Mouse (Mus musculus) cortical plate, adult 2 months (tissue): ENCODE measurements at regions not wholly inside any gene's neighbourhood (a gene's known extent, or its start where the extent isn't known, plus 50 kb on each side); places are given as distances from the start of the nearest gene placed in this dataset.

Experiments used
- CTCF ChIP-seq: fragments of 200-500 bp; IDR thresholded peaks from 2 replicates; pipeline ENCODE4 v1.5.1; 2011; ENCODE audit warnings: mild to moderate bottlenecking, control low read depth, low read length; ENCODE audit not compliant: insufficient read depth; ENCODE audit errors: extremely low read depth
- POLR2A ChIP-seq: fragments of 200-500 bp; IDR thresholded peaks from 2 replicates; pipeline ENCODE4 v1.6.1; 2011; ENCODE audit warnings: mild to moderate bottlenecking, low read length, control low read depth; ENCODE audit not compliant: insufficient read depth; ENCODE audit errors: extremely low read depth

GRCm38 (mm10) chr5:133130316-133130715 is 587.2 kb upstream of the Auts2 start:
- TF ChIP-seq CTCF (no peak), POLR2A (no peak)
